Mouse (Mus musculus): ENCODE data around the gene Adprhl1.

- TF ChIP-seq POLR2A (IDR thresholded peaks at IDR 0.05; ENCODE audit: extremely low read depth, insufficient read depth, low read length): no peak
- no peak for TF ChIP-seq CTCF (IDR thresholded peaks at IDR 0.05; ENCODE audit: low read depth, low read length)
Observed at GRCm38 (mm10) chr8:13199385-13200061, 54.4 kb downstream of the Adprhl1 start.
